Mouse (Mus musculus) kidney, postnatal 36 days (tissue): ENCODE data around the gene Inpp4a.

ENCODE experiments used
- DNase-seq, 2 experiments: peaks; one replicate each; pipeline ENCODE4 v3.0.0; 2021 to 2022; ENCODE audit warnings: mixed read lengths in 2 of 2

The Inpp4a gene

GRCm38 (mm10) chr1:37323208-37323607 lies 23.5 kb downstream of the Inpp4a start:
- peak in 1 of 2 experiments; percentile 20 for DNase-seq

GRCm38 (mm10) chr1:37324569-37324968 lies 24.9 kb downstream of the Inpp4a start:
- DNase-seq, result no peak

- no peak for DNase-seq
These were observed 27.6 kb downstream of the Inpp4a start for GRCm38 (mm10) chr1:37327311-37327710.

GRCm38 (mm10) chr1:37329132-37329531 lies 29.5 kb downstream of the Inpp4a start:
- no peak for DNase-seq

GRCm38 (mm10) chr1:37329831-37330230 lies 30.2 kb downstream of the Inpp4a start:
- DNase-seq, result no peak

DNA sequence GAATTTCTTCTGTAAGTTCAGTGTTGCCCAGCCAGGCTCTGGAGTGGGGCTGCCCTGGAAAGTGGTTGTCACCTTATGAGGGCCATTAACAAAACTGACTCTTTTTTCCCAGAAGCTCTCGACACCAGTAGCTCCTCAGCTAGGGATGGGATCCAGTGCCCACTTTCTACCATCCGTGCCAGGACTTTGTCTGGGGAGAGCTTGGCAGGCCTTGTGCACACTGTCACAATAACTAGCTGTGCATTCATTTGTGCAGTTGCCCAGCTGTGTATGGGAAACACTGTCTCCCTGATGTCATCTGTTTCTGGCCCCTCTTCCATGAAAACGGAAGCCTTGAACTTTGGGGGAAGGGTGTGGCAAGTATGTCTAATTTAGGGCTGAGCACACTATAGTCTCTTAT lies 33.1 kb downstream of the Inpp4a start:
- no peak for DNase-seq

GRCm38 (mm10) chr1:37333741-37334440 lies 34.2 kb downstream of the Inpp4a start:
- no peak for DNase-seq

DNA sequence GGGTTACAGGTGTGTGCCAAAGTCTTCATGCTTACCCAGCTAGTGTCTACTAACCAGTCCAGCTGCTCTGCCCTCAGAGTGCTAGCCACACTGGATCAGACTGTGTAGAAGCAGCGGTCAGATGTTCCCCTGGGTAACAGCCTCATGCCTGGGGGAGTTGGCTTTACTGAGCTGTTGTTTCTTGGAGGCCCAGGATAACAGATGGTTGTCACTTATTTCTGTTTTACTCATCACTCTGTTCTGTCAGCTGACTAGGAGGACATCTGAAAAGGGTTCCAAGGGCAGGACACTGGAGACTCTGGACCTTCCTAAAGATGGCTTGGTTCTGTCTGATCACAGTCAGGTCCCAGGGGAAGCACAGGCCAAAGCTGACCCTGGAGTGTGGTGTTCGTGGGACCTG lies 36.4 kb downstream of the Inpp4a start:
- DNase-seq, result no peak

GRCm38 (mm10) chr1:37336794-37337193 lies 37.1 kb downstream of the Inpp4a start:
- no peak for DNase-seq

DNA sequence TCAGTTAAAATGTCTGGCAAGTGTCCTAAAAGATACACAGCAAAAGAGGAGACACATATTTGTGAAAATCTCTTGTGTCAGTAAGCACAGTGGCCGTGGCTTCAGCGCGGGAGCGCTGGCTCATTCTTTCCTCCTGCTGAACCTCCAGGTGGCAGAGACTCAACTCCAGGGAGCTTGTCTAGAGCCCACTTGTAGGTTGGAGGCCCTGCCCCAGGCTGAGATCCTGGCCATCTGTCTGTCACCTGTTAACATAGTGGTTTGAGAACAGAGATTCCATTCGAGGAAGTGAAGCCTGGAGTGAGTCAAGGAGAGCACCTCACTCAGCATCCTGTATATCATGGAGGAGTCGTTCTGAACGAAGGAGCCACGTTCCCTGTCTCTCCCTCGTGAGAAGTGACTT lies 37.6 kb downstream of the Inpp4a start:
- no peak for DNase-seq

DNA sequence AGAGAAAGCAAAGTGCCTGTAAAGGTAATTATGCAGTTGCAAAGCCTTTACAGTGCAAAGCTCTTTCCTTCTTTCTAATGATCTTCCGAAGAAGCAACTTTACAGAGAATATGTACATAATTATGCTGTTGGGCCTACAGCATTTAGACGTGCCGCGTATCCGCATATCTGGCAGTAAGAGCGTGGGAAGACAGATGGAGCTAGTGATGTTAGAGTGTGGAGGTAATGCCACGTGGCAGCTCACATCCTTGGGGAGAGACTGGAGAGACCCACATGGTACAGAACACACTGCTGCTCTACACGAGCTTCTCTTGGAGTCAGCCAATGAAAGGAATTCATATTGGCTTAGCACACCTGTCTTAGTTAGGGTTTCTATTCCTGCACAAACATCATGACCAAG lies 39.5 kb downstream of the Inpp4a start:
- DNase-seq, result no peak

DNA sequence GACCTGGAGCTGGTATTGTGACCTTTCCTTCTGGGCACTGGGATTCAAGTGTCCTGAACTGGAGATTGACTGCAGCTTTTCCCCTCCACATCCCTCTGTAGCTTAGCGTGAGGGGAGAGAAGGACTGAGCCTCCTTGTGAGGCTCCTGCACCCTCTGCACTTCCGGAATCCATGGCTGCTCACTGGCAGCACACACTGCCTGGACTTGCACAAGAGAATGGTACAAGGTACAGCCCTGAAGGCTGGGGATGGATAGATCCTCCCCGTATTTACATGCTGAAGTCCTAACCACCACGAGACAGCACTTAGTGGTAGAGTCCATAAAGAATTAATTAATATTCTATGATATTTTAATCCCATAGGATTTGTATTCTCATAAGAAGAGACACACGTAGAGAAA lies 41.7 kb downstream of the Inpp4a start:
- DNase-seq, result no peak

DNA sequence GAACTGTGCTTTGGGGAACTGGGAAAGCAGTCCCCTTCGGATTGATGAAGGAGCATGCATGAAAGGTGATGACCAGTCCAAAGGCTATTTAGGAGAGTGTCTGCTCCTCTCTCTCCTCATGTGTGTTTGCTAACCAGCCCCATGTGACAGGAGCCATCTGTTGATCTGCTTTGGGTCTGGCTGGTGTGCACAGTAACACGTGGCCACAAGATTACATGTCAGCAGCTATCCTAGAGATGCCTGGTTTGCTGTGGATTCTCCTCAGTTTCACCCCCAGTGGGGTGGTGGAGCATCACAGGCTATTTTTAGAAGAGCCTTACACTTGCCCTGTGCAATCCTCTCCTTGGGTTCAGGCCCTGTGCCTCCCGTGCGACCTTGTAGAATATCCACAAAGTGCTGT lies 42.2 kb downstream of the Inpp4a start:
- DNase-seq, result no peak

DNA sequence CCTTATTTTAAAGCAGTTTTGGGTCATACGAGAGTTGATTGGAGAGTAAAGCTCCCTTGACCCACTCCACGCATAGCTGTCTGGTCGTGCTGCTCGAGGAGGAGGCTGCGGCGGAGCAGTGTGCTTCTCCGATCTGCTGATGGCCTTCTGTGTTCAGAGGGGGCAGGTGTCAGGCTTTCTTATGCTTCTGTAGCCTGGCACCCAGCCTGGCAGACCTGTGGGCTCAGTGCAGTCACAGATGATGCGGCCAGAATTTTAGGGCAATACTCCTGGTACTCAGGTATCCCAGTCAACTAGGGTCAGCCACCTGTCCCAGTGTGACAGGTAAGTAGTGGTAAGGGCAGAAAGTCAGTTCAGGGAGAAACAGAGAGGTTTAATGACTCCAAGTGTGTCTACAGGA lies 42.9 kb downstream of the Inpp4a start:
- DNase-seq, result no peak

DNA sequence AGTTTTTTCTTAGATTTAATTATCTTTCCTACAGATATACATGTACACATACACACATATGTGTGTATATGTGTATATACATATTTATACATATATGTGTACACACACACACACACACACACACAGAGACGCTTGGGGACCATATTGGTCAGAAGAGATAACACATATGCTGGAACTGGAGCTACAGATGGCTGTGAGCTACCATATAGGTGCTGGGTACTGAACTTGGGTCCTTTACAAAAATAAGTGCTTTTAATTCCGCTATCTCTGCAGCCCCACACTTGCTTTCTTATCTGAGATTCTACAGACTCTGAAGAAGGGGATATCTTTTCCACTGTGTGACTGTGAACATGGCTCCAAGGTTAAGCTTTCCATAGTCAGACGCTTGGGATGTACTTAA lies 43.6 kb downstream of the Inpp4a start:
- DNase-seq, result no peak

GRCm38 (mm10) chr1:37344223-37344916 lies 44.7 kb downstream of the Inpp4a start:
- DNase-seq, result no peak

DNA sequence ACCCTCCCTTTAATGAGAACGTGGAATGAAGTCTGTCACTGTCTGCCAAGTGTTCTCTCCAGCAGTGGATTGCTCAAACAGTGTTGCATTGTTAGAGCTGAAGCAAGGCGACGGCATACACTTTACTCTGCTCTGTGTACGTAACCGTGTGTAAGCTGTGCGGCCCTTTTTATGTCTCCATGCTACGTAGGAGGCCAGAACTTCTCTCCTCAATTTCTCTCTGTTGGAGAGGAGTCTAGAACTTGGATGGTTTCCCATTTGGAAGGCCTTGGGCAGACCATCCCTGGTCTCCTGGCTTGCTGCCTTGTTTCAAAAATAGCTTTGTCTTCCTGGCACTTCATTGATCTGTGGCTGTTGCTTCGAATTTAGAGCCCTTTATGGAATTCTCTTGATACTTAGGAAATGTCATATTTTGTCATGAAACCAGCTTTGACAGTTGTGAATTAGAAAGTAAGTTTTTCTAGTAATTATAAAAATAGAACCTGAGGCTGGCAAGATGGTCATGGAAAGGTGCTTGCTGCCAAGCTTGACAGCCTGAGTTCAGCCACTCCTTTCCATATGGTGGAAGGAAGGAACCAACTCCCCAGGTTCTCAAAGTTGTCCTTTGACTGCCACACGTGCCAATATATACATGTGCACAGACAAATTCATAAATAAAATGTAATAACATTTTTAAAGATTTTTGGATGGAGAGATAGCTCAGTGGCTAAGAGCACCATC lies 47.9 kb downstream of the Inpp4a start:
- no peak for DNase-seq

GRCm38 (mm10) chr1:37350886-37351651 lies 51.4 kb downstream of the Inpp4a start:
- peak; percentile 8 to 14 for DNase-seq

DNA sequence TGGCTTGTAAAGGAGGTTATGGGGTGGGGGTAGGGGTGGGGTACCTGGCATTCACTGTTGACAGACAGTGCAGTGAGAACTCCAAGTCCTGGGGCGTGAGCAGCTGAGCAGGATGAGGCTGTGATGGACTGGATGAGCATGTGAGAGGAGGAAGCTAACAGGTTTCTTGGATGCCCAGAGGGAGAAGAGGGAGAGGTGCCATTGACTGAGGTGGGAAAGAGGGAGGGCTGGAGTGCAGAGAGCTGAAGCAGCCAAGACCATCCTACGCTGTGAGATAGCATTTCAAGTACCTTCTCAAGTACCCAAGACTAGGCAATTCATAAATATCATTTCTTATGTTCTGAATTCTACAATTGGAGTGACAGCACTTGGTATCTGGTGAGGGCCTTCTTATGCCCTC lies 52.3 kb downstream of the Inpp4a start:
- no peak for DNase-seq

DNA sequence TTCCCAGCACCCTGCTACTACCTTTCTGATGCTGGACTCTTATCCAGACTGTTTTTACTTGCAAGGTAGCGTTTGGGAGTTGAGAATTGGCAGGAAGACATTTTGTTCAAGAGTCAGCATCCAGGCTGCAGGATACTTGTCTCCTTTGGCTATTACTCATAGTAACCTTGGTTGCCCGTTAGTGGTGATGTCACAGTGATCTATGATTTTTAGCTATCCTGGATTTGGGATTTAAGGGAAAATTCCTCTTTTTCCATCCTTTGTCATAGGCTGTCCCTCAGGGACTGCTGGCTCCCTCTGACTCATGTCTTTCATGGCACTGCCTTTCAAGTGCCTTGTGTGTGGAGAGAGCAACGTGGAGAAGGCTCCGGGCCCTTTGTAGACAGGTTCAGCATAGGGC lies 53.8 kb downstream of the Inpp4a start:
- DNase-seq, result no peak

- DNase-seq, result no peak
These were observed 55.8 kb downstream of the Inpp4a start for GRCm38 (mm10) chr1:37355492-37355891.

DNA sequence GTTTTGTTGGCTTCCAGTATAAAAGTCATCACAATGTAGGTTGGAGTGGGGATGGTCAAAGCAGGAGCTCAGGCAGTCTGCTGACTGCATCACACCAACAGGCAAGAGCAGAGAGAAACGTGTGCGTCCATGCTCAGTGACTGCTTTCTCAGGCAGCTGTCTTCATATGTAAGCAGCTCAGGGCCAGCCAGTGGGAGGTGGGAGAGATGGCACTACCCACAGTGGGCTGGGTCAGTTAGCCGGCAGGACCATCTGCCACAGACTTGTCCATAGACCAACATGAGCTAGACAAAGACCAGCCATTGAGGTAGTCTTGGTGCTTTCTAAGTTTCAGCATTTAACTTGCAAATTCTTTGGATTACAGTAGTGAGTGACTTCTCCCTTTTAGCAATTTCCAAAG lies 56.6 kb downstream of the Inpp4a start:
- DNase-seq, result no peak

GRCm38 (mm10) chr1:37357173-37357572 lies 57.5 kb downstream of the Inpp4a start:
- DNase-seq, result no peak
